Mouse (Mus musculus) monocyte, adult 2 months (primary cell): ENCODE measurements around the gene Cd247.

ENCODE experiments used
- DNase-seq, 2 experiments: peaks; one replicate each; pipeline ENCODE4 v3.0.0; 2022; ENCODE audit warnings: low spot score in 2 of 2, low read depth in 1 of 2

Cd247 gene

GRCm38 (mm10) chr1:165908153-165908552 lies 119.7 kb downstream of the Cd247 start:
- no peak for DNase-seq

- DNase-seq = no peak
These were observed 120.3 kb downstream of the Cd247 start for GRCm38 (mm10) chr1:165908806-165909205.

GRCm38 (mm10) chr1:165909471-165909870 lies 121.0 kb downstream of the Cd247 start:
- DNase-seq = no peak

- no peak for DNase-seq
These were observed 125.4 kb downstream of the Cd247 start for GRCm38 (mm10) chr1:165913720-165914415.

GRCm38 (mm10) chr1:165914416-165914801 lies 125.9 kb downstream of the Cd247 start:
- no peak for DNase-seq

- DNase-seq = no peak
These were observed 132.5 kb downstream of the Cd247 start for GRCm38 (mm10) chr1:165921026-165921425.

- no peak for DNase-seq
These were observed 134.0 kb downstream of the Cd247 start for GRCm38 (mm10) chr1:165922488-165922887.

- DNase-seq = no peak
These were observed 136.7 kb downstream of the Cd247 start for GRCm38 (mm10) chr1:165925207-165925606.
